Mouse (Mus musculus) kidney, adult 2 months (tissue): ENCODE measurements at regions not wholly inside any gene's neighbourhood (a gene's known extent, or its start where the extent isn't known, plus 50 kb on each side); places are given as distances from the start of the nearest gene placed in this dataset.
A peak's percentile ranks its signal among the peaks of the same experiment; 100 is the strongest.

Source experiments
- DNase-seq: peaks from one replicate; pipeline ENCODE4 v3.0.0; 2021
- H3K27ac ChIP-seq: fragments of 200-500 bp; 2 replicates; pipeline ENCODE4 v1.5.1; 2012; ENCODE audit warnings: low read depth, low read length, control low read depth, inconsistent platforms; ENCODE audit not compliant: insufficient read depth
- H3K27me3 ChIP-seq: fragments of 200-500 bp; replicated peaks from 2 replicates; pipeline ENCODE4 v1.6.1; 2012; ENCODE audit warnings: mild to moderate bottlenecking, moderate library complexity, low read length, inconsistent platforms; ENCODE audit not compliant: control insufficient read depth, insufficient read depth
- H3K36me3 ChIP-seq: fragments of 200-500 bp; 2 replicates; pipeline ENCODE4 v1.6.1; 2012; ENCODE audit warnings: mild to moderate bottlenecking, moderate library complexity, low read length, inconsistent platforms; ENCODE audit not compliant: control insufficient read depth, insufficient read depth
- H3K4me1 ChIP-seq: fragments of 200-500 bp; 2 replicates; pipeline ENCODE4 v1.6.1; 2011; ENCODE audit warnings: low read length; ENCODE audit not compliant: control insufficient read depth, insufficient read depth
- H3K4me3 ChIP-seq: fragments of 200-500 bp; 2 replicates; pipeline ENCODE4 v1.5.1; 2011; ENCODE audit warnings: mild to moderate bottlenecking, low read depth, low read length, control low read depth; ENCODE audit not compliant: insufficient read depth
- CTCF ChIP-seq: fragments of 200-500 bp; conservative IDR thresholded peaks from 2 replicates; pipeline ENCODE4 v1.5.1; 2011; ENCODE audit warnings: low read depth, mild to moderate bottlenecking, control low read depth, low read length, moderate library complexity, mixed read lengths; ENCODE audit not compliant: insufficient read depth, insufficient read length
- POLR2A ChIP-seq: fragments of 200-500 bp; IDR thresholded peaks from one replicate; pipeline ENCODE4 v1.6.1; 2011; ENCODE audit warnings: low read depth, low read length, control low read depth
- WGBS: fragments of 180-500 bp; shearing (Covaris S2); methylation state at CpG from one replicate; pipeline ENCODE4 v1.1.7; 2018; 5-methylcytosine and 5-hydroxymethylcytosine counted together

- Histone ChIP-seq H3K36me3 (no peaks in the 10 kb centered on the region), H3K4me3 (no peak overlapping the region), H3K4me1 (peaks cover 17% of the 10 kb centered on the region), H3K27ac (no peak overlapping the region; the same call in 1 of the 2 replicates), H3K27me3 (no peaks in the 10 kb centered on the region)
- TF ChIP-seq CTCF (no peak), POLR2A (no peak)
- DNase-seq, result no peak
- WGBS, result 67% methylated on average over 6 of the region's 6 CpGs
Measured at GRCm38 (mm10) chr2:167863616-167864015, 68.2 kb upstream of the Ptpn1 start.

- no peak overlapping the region for H3K4me3 ChIP-seq
- peaks cover 26% of the 10 kb centered on the region for H3K4me1 ChIP-seq
- H3K36me3 ChIP-seq, result no peaks in the 10 kb centered on the region
- no peak for DNase-seq
- WGBS, result 92% methylated on average over 2 of the region's 2 CpGs
- H3K27ac ChIP-seq, result no peak overlapping the region
- TF ChIP-seq POLR2A (no peak), CTCF (no peak)
- no peaks in the 10 kb centered on the region for H3K27me3 ChIP-seq
Measured at GRCm38 (mm10) chr2:167861178-167861520, 70.7 kb upstream of the Ptpn1 start.

- peaks cover 26% of the 10 kb centered on the region for H3K4me1 ChIP-seq
- TF ChIP-seq CTCF, result 0 out of 2 replicates have a peak, but pooled peaks have one; percentile 4
- no peak for TF ChIP-seq POLR2A
- H3K27ac ChIP-seq, result peak overlapping the region; percentile 59
- H3K4me3 ChIP-seq, result no peak overlapping the region
- H3K36me3 ChIP-seq, result no peaks in the 10 kb centered on the region
- WGBS, result 35% methylated on average over 10 of the region's 10 CpGs
- H3K27me3 ChIP-seq, result no peaks in the 10 kb centered on the region
- DNase-seq, result peak; percentile 96
Measured at GRCm38 (mm10) chr2:167860457-167861177, 71.2 kb upstream of the Ptpn1 start.

GRCm38 (mm10) chr2:167859575-167859974 is 72.3 kb upstream of the Ptpn1 start:
- Histone ChIP-seq H3K36me3 (no peaks in the 10 kb centered on the region), H3K4me1 (peaks cover 22% of the 10 kb centered on the region), H3K27ac (no peak overlapping the region), H3K4me3 (no peak overlapping the region), H3K27me3 (no peaks in the 10 kb centered on the region)
- TF ChIP-seq POLR2A, result no peak
- no peak for TF ChIP-seq CTCF
- DNase-seq, result no peak
- 79% methylated on average over 10 of the region's 10 CpGs for WGBS

GRCm38 (mm10) chr2:167858346-167858745 is 73.5 kb upstream of the Ptpn1 start:
- peaks cover 24% of the 10 kb centered on the region for H3K4me1 ChIP-seq
- no peak for TF ChIP-seq POLR2A
- no peak for TF ChIP-seq CTCF
- no peak overlapping the region for H3K4me3 ChIP-seq
- H3K27me3 ChIP-seq, result no peaks in the 10 kb centered on the region
- H3K36me3 ChIP-seq, result no peaks in the 10 kb centered on the region
- no peak overlapping the region for H3K27ac ChIP-seq
- WGBS, result 71% methylated on average over 10 of the region's 10 CpGs
- no peak for DNase-seq

GRCm38 (mm10) chr2:167857911-167858310 is 73.9 kb upstream of the Ptpn1 start:
- Histone ChIP-seq H3K4me1 (peaks cover 28% of the 10 kb centered on the region), H3K36me3 (no peaks in the 10 kb centered on the region), H3K27me3 (no peaks in the 10 kb centered on the region), H3K27ac (no peak overlapping the region), H3K4me3 (no peak overlapping the region)
- WGBS, result 79% methylated on average over 8 of the region's 8 CpGs
- no peak for TF ChIP-seq CTCF
- no peak for TF ChIP-seq POLR2A
- DNase-seq, result no peak

- DNase-seq, result peak; percentile 91
- H3K27me3 ChIP-seq, result no peaks in the 10 kb centered on the region
- H3K4me1 ChIP-seq, result peaks cover 35% of the 10 kb centered on the region
- peak overlapping the region; percentile 13; the same call in 1 of the 2 replicates for H3K27ac ChIP-seq
- no peak for TF ChIP-seq POLR2A
- no peak for TF ChIP-seq CTCF
- H3K36me3 ChIP-seq, result no peaks in the 10 kb centered on the region
- H3K4me3 ChIP-seq, result no peak overlapping the region
- WGBS, result 40% methylated on average over 10 of the region's 10 CpGs
Measured at GRCm38 (mm10) chr2:167856920-167857475, 74.9 kb upstream of the Ptpn1 start.
